Mouse (Mus musculus) limb, embryonic 14.5 days (tissue): ENCODE results near the gene AL731706.2. TPM values are rescaled to one million over a fixed set of nuclear protein-coding genes. Genes with fewer than 3 reads are reported as not detected.

Experiments used
- ATAC-seq: fragments of 200-750 bp; cut with Nextera tagmentation; 2 replicates; pipeline ENCODE4 v1.8.0; 2017; ENCODE audit warnings: low read depth, moderate number of reproducible peaks, moderate TSS enrichment; ENCODE audit not compliant: low FRiP score
- DNase-seq: peaks from one replicate; pipeline ENCODE4 v3.0.0-alpha.2; 2015; ENCODE audit warnings: low spot score
- H3K27ac ChIP-seq: fragments of 300-500 bp; sonication (generic); replicated peaks from 2 replicates; pipeline ENCODE4 v1.5.1; 2014; ENCODE audit warnings: low read depth, mild to moderate bottlenecking, low read length, moderate library complexity, mixed read lengths
- H3K27me3 ChIP-seq: fragments of 300-500 bp; sonication (generic); 2 replicates; pipeline ENCODE4 v1.6.1; 2014; ENCODE audit warnings: low read length, mixed read lengths; ENCODE audit not compliant: control insufficient read depth, insufficient read depth
- H3K36me3 ChIP-seq: fragments of 300-500 bp; sonication (generic); 2 replicates; pipeline ENCODE4 v1.6.1; 2014; ENCODE audit warnings: mild to moderate bottlenecking, low read length, moderate library complexity, mixed read lengths; ENCODE audit not compliant: control insufficient read depth, insufficient read depth
- H3K4me1 ChIP-seq: fragments of 300-500 bp; sonication (generic); 2 replicates; pipeline ENCODE4 v1.6.1; 2014; ENCODE audit warnings: antibody characterized with exemption, low read length, mixed read lengths; ENCODE audit not compliant: control insufficient read depth, insufficient read depth
- H3K4me2 ChIP-seq: fragments of 300-500 bp; sonication (generic); replicated peaks from 2 replicates; pipeline ENCODE4 v1.6.1; 2014; ENCODE audit warnings: low read depth, mild to moderate bottlenecking, low read length, moderate library complexity; ENCODE audit not compliant: severe bottlenecking
- H3K4me3 ChIP-seq: fragments of 300-500 bp; sonication (generic); replicated peaks from 2 replicates; pipeline ENCODE4 v1.5.1; 2014; ENCODE audit warnings: low read length
- H3K9ac ChIP-seq: fragments of 300-500 bp; sonication (generic); 2 replicates; pipeline ENCODE4 v1.6.1; 2014; ENCODE audit warnings: mild to moderate bottlenecking, low read depth, low read length, moderate library complexity; ENCODE audit not compliant: severe bottlenecking
- H3K9me3 ChIP-seq: fragments of 300-500 bp; sonication (generic); 2 replicates; pipeline ENCODE4 v1.6.1; 2016; ENCODE audit warnings: low read length; ENCODE audit not compliant: control insufficient read depth
- POLR2A ChIP-seq: fragments of 200-500 bp; IDR thresholded peaks from 2 replicates; pipeline ENCODE4 v1.8.0; 2012; ENCODE audit warnings: inconsistent platforms, mild to moderate bottlenecking, moderate library complexity, borderline replicate concordance; ENCODE audit not compliant: insufficient read depth, insufficient read length; ENCODE audit errors: extremely low read depth
- WGBS: fragments of 180-500 bp; shearing (Covaris S2); extraction: QIAGEN DNeasy Blood & Tissue Kit; methylation state at CpG from one replicate; pipeline ENCODE4 v1.1.7; 2014; 5-methylcytosine and 5-hydroxymethylcytosine counted together
- polyA plus RNA-seq, 2 experiments: library from polyadenylated mRNA; depleted of rRNA in 1 of 2; stranded (reverse) in 1 of 2; unstranded in 1 of 2; fragments of >200 nt; fragmentation: Nextera tagmentation in 1 of 2; extraction: Ambion mirVana in 1 of 2; gene quantifications; 2 replicates each; pipeline versions ENCODE4 v1.2.1 to v1.2.3; 2012 to 2014

AL731706.2 gene
- polyA plus RNA-seq, 2 experiments: 52.3 TPM; not detected in 1

GRCm38 (mm10) chr2:136913021-136913420, 27.5 kb upstream of the AL731706.2 start:
- ATAC-seq (no peak), DNase-seq (no peak)
- H3K36me3 ChIP-seq: no peaks in the 10 kb centered on the region
- no peak overlapping the region for H3K4me2 ChIP-seq
- H3K9me3 ChIP-seq: no peaks in the 10 kb centered on the region
- no peak overlapping the region for H3K4me3 ChIP-seq
- no peaks in the 10 kb centered on the region for H3K27me3 ChIP-seq
- TF ChIP-seq POLR2A: no peak
- H3K9ac ChIP-seq: no peak overlapping the region
- 84% methylated on average over 3 of the region's 3 CpGs for WGBS
- 0 out of 2 replicates have a peak, but pooled peaks cover 5% of the 10 kb centered on the region for H3K4me1 ChIP-seq
- H3K27ac ChIP-seq: no peak overlapping the region

- TF ChIP-seq POLR2A: no peak
- no peak overlapping the region for H3K27ac ChIP-seq
- no peak overlapping the region for H3K4me2 ChIP-seq
- ATAC-seq (no peak), DNase-seq (peak; percentile 18)
- no peaks in the 10 kb centered on the region for H3K36me3 ChIP-seq
- H3K4me3 ChIP-seq: no peak overlapping the region
- 0 out of 2 replicates have a peak, but pooled peaks cover 5% of the 10 kb centered on the region for H3K4me1 ChIP-seq
- H3K9me3 ChIP-seq: no peaks in the 10 kb centered on the region
- H3K27me3 ChIP-seq: no peaks in the 10 kb centered on the region
- H3K9ac ChIP-seq: no peak overlapping the region
- WGBS: 32% methylated on average over 4 of the region's 4 CpGs
These were observed 26.5 kb upstream of the AL731706.2 start for GRCm38 (mm10) chr2:136911958-136912411.

- H3K27ac ChIP-seq: no peak overlapping the region
- TF ChIP-seq POLR2A: no peak
- no peaks in the 10 kb centered on the region for H3K9me3 ChIP-seq
- H3K36me3 ChIP-seq: no peaks in the 10 kb centered on the region
- ATAC-seq (no peak), DNase-seq (no peak)
- H3K4me3 ChIP-seq: no peak overlapping the region
- no peak overlapping the region for H3K4me2 ChIP-seq
- H3K4me1 ChIP-seq: no peaks in the 10 kb centered on the region
- H3K27me3 ChIP-seq: no peaks in the 10 kb centered on the region
- 83% methylated on average over 2 of the region's 2 CpGs for WGBS
- H3K9ac ChIP-seq: no peak overlapping the region
These were observed 23.8 kb upstream of the AL731706.2 start for GRCm38 (mm10) chr2:136909298-136909697.

GRCm38 (mm10) chr2:136908596-136908995, 23.1 kb upstream of the AL731706.2 start:
- no peak for ATAC-seq
- H3K9me3 ChIP-seq: no peaks in the 10 kb centered on the region
- no peak overlapping the region for H3K9ac ChIP-seq
- DNase-seq: no peak
- TF ChIP-seq POLR2A: no peak
- no peaks in the 10 kb centered on the region for H3K4me1 ChIP-seq
- no peak overlapping the region for H3K4me2 ChIP-seq
- no peak overlapping the region for H3K27ac ChIP-seq
- no peaks in the 10 kb centered on the region for H3K36me3 ChIP-seq
- no peak overlapping the region for H3K4me3 ChIP-seq
- no peaks in the 10 kb centered on the region for H3K27me3 ChIP-seq
- WGBS: 80% methylated on average over 3 of the region's 3 CpGs

GRCm38 (mm10) chr2:136896131-136896530, 10.7 kb upstream of the AL731706.2 start:
- 79% methylated on average over 2 of the region's 2 CpGs for WGBS
- H3K27me3 ChIP-seq: no peaks in the 10 kb centered on the region
- DNase-seq (peak; percentile 23), ATAC-seq (no peak)
- H3K36me3 ChIP-seq: no peaks in the 10 kb centered on the region
- H3K9me3 ChIP-seq: no peaks in the 10 kb centered on the region
- no peak overlapping the region for H3K9ac ChIP-seq
- no peaks in the 10 kb centered on the region for H3K4me1 ChIP-seq
- no peak overlapping the region for H3K27ac ChIP-seq
- H3K4me2 ChIP-seq: no peak overlapping the region
- no peak for TF ChIP-seq POLR2A
- H3K4me3 ChIP-seq: no peak overlapping the region

- H3K4me1 ChIP-seq: 0 out of 2 replicates have a peak, but pooled peaks cover 3% of the 10 kb centered on the region
- 85% methylated on average over 2 of the region's 2 CpGs for WGBS
- no peak overlapping the region for H3K27ac ChIP-seq
- no peak for TF ChIP-seq POLR2A
- no peak overlapping the region for H3K9ac ChIP-seq
- no peaks in the 10 kb centered on the region for H3K9me3 ChIP-seq
- H3K4me2 ChIP-seq: no peak overlapping the region
- H3K4me3 ChIP-seq: no peak overlapping the region
- DNase-seq (no peak), ATAC-seq (no peak)
- H3K36me3 ChIP-seq: no peaks in the 10 kb centered on the region
- H3K27me3 ChIP-seq: no peaks in the 10 kb centered on the region
These were observed 9.0 kb upstream of the AL731706.2 start for GRCm38 (mm10) chr2:136894494-136894893.
